Mouse (Mus musculus) adrenal gland, postnatal 36 days (tissue): ENCODE measurements around the gene Zfyve1. TPM values are rescaled to one million over a fixed set of nuclear protein-coding genes. Genes with fewer than 3 reads are reported as not detected.

Experiments used
- DNase-seq, 2 experiments: peaks; one replicate each; pipeline ENCODE4 v3.0.0; 2021; ENCODE audit warnings: mixed read lengths in 1 of 2
- total RNA-seq, 2 experiments: library from RNA; stranded (reverse); gene quantifications; 2 replicates each; pipeline ENCODE4 v1.2.3; 2021

Gene Zfyve1
- total RNA-seq, 2 experiments from 2014 or later: 35.8 to 36.0 TPM

GRCm38 (mm10) chr12:83523056-83523455 is 74.0 kb downstream of the Zfyve1 start:
- no peak for DNase-seq

- DNase-seq: no peak
These were observed 75.9 kb downstream of the Zfyve1 start for GRCm38 (mm10) chr12:83521083-83521482.

- peak; percentile 99 for DNase-seq
These were observed 76.6 kb downstream of the Zfyve1 start, which contains the start of gene Dcaf4 for GRCm38 (mm10) chr12:83520311-83520890. Gene Dcaf4 (plus strand): TSS chr12:83520466.

GRCm38 (mm10) chr12:83517580-83517979 is 79.4 kb downstream of the Zfyve1 start:
- no peak for DNase-seq

DNA sequence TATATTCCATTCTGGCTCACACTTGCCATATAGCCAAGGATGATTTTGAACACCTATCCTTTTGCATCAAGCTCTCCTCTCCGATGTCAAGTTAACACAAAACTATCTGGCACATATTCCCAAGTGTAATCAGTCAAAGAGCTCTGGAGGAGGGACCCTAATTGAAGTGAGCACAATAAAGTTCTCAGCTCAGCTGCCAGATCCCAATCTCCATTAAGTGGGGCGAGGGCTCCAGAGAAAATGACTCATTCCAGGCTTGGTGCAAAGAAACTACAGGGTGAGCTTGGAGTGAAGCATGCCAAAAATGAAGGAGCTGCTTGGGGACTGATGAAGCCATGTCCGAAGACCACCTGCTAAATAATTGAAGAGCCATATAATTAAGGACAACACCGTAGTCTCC is 82.8 kb downstream of the Zfyve1 start:
- DNase-seq: no peak

DNA sequence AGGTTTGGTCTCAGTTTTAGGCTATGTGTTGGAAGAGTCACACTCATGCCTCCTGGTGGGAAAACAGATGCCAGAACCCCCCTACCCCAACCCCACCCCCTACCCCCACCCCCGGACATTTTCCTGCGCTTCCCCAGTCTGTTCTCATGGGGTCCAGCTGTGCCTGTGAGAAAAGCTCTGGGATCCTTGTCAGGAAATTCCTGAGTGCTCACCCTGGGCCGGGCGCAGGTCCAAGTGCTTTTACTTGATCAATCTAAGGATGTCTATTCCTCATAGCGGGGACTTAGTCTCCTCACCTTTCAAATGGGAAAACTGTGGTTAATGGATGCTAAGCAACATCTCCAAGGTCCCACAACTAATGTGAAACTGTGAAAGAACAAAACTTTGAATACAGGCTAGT is 83.8 kb downstream of the Zfyve1 start:
- DNase-seq: peak in 1 of 2 experiments; percentile 36

DNA sequence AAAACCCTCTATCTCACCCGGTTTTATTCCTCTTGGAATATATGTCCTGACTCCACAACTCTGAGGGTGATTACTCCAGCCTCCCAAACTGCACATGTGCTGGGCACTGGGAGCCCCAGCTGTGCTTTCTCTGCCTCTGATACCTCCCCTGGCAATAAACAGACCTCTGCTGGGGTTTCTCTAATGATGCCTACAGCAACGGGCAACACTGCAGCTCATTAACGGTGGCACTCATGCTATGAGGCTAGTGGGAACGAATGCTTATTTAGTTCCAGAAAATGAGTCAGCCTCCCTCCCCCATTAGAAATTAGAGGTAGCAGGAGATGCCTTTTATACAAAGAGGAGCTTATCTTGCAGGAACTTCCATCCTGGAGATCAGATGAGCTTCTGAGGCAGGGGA is 84.2 kb downstream of the Zfyve1 start:
- DNase-seq: no peak

DNA sequence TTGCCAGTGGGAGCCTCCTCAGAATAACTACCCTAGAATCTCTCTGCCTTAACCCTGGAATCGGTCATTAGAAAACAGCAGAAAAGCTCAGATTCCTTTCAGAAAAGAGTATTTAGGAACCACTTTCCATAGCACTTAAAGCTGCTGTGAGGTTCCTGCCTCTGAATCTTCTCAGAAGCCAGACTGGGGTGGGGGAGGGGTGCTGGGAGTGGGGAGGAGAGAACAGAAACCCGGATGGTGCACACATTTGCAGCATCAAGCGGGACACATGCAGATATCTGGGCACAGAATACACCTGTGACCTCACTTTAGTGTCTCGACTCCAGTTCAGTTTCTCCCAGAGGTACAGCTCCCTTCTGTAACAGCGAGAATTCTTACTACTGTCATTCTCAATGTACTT is 86.4 kb downstream of the Zfyve1 start:
- DNase-seq: no peak

DNA sequence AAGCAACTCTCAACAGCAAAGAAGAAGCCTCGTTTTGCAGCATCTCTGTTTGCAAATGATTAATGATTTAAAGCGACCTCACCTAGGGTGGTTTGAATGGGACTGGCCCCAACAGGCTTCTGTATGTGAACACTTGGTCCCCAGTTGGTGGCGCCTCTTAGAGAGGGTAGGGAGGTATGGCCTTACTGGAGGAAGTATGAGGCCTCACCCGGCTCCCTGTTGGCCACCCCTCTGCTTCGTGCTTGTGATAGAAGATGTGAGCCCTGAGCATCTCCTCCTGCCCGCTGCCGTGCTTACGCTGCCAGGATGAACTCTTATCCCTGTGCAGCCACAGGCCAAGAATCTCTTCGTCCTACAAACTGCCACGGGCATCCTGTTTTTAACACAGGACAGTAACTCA is 90.5 kb downstream of the Zfyve1 start:
- no peak for DNase-seq

GRCm38 (mm10) chr12:83502190-83502589 is 94.8 kb downstream of the Zfyve1 start:
- DNase-seq: peak; percentile 42 to 65

GRCm38 (mm10) chr12:83499256-83499655 is 97.8 kb downstream of the Zfyve1 start:
- DNase-seq: no peak

DNA sequence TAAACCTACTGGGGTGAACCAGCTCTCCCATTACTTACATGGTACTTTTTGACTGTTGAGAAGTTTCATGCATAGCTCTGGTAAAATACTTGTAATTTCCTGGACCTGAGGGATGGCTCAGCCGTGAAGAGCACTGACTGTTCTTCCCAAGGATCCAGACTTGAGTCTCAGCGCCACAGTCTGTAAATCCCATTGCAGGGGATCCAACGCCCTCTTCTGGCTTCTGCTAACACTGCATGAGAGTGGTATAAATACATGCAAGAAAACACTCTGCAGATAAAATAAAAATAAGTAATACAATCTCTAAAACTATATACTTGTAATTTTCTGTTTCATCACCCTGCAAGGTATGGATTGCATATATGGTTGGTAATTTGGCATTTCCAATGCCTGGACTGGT is 99.1 kb downstream of the Zfyve1 start:
- DNase-seq: no peak

GRCm38 (mm10) chr12:83496736-83497135 is 100.3 kb downstream of the Zfyve1 start:
- no peak for DNase-seq

Other genes with a start within 250 kb of the Zfyve1 start
- 10 to 100 TPM; 10.9 to 12.6 TPM for gene Dpf3, start 109.5 kb downstream of the Zfyve1 start, total RNA-seq
- gene Dcaf4, start 76.8 kb downstream of the Zfyve1 start, total RNA-seq: 10 to 100 TPM; 43.5 to 46.8 TPM
- gene Rbm25, start 34.0 kb upstream of the Zfyve1 start, total RNA-seq: 100 to 1,000 TPM in 1 of 2 experiments, 10 to 100 TPM in 1; 86.8 to 104 TPM
- gene Psen1, start 90.9 kb upstream of the Zfyve1 start, total RNA-seq: 10 to 100 TPM; 63.6 to 72.3 TPM
- gene Papln, start 166.4 kb upstream of the Zfyve1 start, total RNA-seq: 1 to 10 TPM; 2.5 to 2.7 TPM